Mouse (Mus musculus) neural tube, embryonic 13.5 days (tissue): ENCODE measurements around the gene Rmnd1. TPM values are rescaled to one million over a fixed set of nuclear protein-coding genes. Genes with fewer than 3 reads are reported as not detected.

ENCODE experiments used
- ATAC-seq: fragments of 200-750 bp; cut with Nextera tagmentation; 2 replicates; pipeline ENCODE4 v1.8.0; 2017; ENCODE audit warnings: low read depth, mild to moderate bottlenecking, moderate TSS enrichment, moderate library complexity
- H3K27ac ChIP-seq: fragments of 300-500 bp; sonication (generic); replicated peaks from 2 replicates; pipeline ENCODE4 v1.5.1; 2015; ENCODE audit warnings: moderate library complexity, mild to moderate bottlenecking, inconsistent platforms
- H3K27me3 ChIP-seq: fragments of 300-500 bp; sonication (generic); 2 replicates; pipeline ENCODE4 v1.6.1; 2015; ENCODE audit warnings: mild to moderate bottlenecking, inconsistent platforms
- H3K36me3 ChIP-seq: fragments of 300-500 bp; sonication (generic); 2 replicates; pipeline ENCODE4 v1.6.1; 2015; ENCODE audit warnings: mild to moderate bottlenecking, inconsistent platforms
- H3K4me1 ChIP-seq: fragments of 300-500 bp; sonication (generic); replicated peaks from 2 replicates; pipeline ENCODE4 v1.6.1; 2015; ENCODE audit warnings: inconsistent platforms
- H3K4me2 ChIP-seq: fragments of 300-500 bp; sonication (generic); 2 replicates; pipeline ENCODE4 v1.6.1; 2015; ENCODE audit warnings: inconsistent platforms, mild to moderate bottlenecking, moderate library complexity
- H3K4me3 ChIP-seq: fragments of 300-500 bp; sonication (generic); 2 replicates; pipeline ENCODE4 v1.5.1; 2015; ENCODE audit warnings: mild to moderate bottlenecking, inconsistent platforms
- H3K9ac ChIP-seq: fragments of 300-500 bp; sonication (generic); 2 replicates; pipeline ENCODE4 v1.6.1; 2015; ENCODE audit warnings: moderate library complexity, mild to moderate bottlenecking, inconsistent platforms
- H3K9me3 ChIP-seq: fragments of 300-500 bp; sonication (generic); 2 replicates; pipeline ENCODE4 v1.6.1; 2016; ENCODE audit warnings: inconsistent platforms
- whole genome bisulfite sequencing: fragments of 180-500 bp; shearing (Covaris S2); methylation state at CpG from one replicate; pipeline ENCODE4 v1.1.7; 2015; 5-methylcytosine and 5-hydroxymethylcytosine counted together
- polyA plus RNA-seq: library from polyadenylated mRNA; unstranded; fragments of >200 nt; fragmentation: Nextera tagmentation; extraction: Ambion mirVana; gene quantifications from 2 replicates; pipeline ENCODE4 v1.2.1, GENCODE M21; 2015

Gene Rmnd1
- polyA plus RNA-seq, 1 experiment from 2014 or later = 52.2 TPM

DNA sequence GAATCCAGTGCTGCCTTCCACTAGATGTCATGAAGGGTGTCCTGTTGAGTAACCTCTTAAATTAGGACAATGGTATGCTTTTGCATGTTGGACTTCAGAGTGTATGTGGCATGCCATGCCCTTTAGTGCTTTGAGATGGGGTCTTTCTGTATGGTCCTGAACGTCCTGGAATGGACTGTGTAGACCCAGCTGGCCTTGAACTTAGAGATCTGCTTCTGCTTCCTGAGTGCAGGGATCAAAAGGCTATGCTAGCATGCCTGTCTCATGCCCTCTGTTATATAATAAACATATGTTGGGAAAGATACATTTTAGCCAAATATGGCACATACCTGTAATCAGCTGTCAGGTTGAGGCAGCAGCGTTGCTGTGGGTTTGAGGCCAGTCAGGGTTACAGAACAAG is 41.6 kb downstream of the Rmnd1 start:
- no peak for ATAC-seq
- Histone ChIP-seq H3K27me3 (no peaks in the 10 kb centered on the region), H3K4me1 (peaks cover 50% of the 10 kb centered on the region), H3K4me3 (0 out of 2 replicates have a peak overlapping the region, but pooled peaks have one; percentile 5), H3K9ac (peak overlapping the region; percentile 34; the same call in 1 of the 2 replicates), H3K9me3 (no peaks in the 10 kb centered on the region), H3K4me2 (peak overlapping the region; percentile 78), H3K27ac (no peak overlapping the region), H3K36me3 (peaks cover 12% of the 10 kb centered on the region; the same call in 1 of the 2 replicates)
- WGBS = 79% methylated on average over 2 of the region's 2 CpGs

GRCm38 (mm10) chr10:4389461-4390112 is 42.6 kb downstream of the Rmnd1 start:
- Histone ChIP-seq H3K4me3 (peak overlapping the region; percentile 94), H3K9ac (peak overlapping the region; percentile 98), H3K9me3 (no peaks in the 10 kb centered on the region), H3K4me1 (peaks cover 51% of the 10 kb centered on the region), H3K36me3 (peaks cover 7% of the 10 kb centered on the region; the same call in 1 of the 2 replicates), H3K27ac (no peak overlapping the region), H3K27me3 (no peaks in the 10 kb centered on the region), H3K4me2 (peak overlapping the region; percentile 78)
- 59% methylated on average over 5 of the region's 5 CpGs for WGBS
- ATAC-seq = no peak

DNA sequence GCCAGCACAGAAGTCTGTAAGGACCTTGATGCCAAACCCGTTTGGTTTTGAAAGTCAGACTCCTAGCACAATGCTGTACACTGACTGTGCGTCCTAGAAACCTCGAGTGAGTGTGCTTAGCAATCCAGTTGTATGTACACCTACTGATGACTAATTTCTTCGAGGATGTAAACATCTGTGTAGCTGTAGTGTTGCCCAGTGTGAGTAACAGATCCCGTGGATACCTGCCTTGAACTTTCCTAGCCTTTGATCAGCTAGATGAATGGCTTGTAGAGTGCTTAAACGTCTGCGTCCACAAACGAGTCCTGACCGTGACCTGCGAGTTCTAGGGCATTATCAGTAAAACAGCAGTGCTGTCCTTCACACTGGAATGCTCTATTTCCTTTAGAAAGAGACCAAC is 43.2 kb downstream of the Rmnd1 start:
- H3K36me3 ChIP-seq = peaks cover 7% of the 10 kb centered on the region; the same call in 1 of the 2 replicates
- H3K4me2 ChIP-seq = peak overlapping the region; percentile 78
- peak overlapping the region; percentile 94 for H3K4me3 ChIP-seq
- no peak for ATAC-seq
- H3K4me1 ChIP-seq = peaks cover 52% of the 10 kb centered on the region
- 32% methylated on average over 10 of the region's 10 CpGs for WGBS
- peak overlapping the region; percentile 98 for H3K9ac ChIP-seq
- H3K27ac ChIP-seq = no peak overlapping the region
- no peaks in the 10 kb centered on the region for H3K9me3 ChIP-seq
- H3K27me3 ChIP-seq = no peaks in the 10 kb centered on the region

- peaks cover 4% of the 10 kb centered on the region; the same call in 1 of the 2 replicates for H3K36me3 ChIP-seq
- H3K4me2 ChIP-seq = peak overlapping the region; percentile 78
- no peaks in the 10 kb centered on the region for H3K9me3 ChIP-seq
- no peak for ATAC-seq
- peak overlapping the region; percentile 94 for H3K4me3 ChIP-seq
- peak overlapping the region; percentile 98 for H3K9ac ChIP-seq
- no peaks in the 10 kb centered on the region for H3K27me3 ChIP-seq
- H3K27ac ChIP-seq = peak overlapping the region; percentile 100
- peaks cover 55% of the 10 kb centered on the region for H3K4me1 ChIP-seq
- under 1% methylated on average over 19 of the region's 19 CpGs for WGBS
Observed at GRCm38 (mm10) chr10:4388384-4388745, 43.8 kb downstream of the Rmnd1 start.

DNA sequence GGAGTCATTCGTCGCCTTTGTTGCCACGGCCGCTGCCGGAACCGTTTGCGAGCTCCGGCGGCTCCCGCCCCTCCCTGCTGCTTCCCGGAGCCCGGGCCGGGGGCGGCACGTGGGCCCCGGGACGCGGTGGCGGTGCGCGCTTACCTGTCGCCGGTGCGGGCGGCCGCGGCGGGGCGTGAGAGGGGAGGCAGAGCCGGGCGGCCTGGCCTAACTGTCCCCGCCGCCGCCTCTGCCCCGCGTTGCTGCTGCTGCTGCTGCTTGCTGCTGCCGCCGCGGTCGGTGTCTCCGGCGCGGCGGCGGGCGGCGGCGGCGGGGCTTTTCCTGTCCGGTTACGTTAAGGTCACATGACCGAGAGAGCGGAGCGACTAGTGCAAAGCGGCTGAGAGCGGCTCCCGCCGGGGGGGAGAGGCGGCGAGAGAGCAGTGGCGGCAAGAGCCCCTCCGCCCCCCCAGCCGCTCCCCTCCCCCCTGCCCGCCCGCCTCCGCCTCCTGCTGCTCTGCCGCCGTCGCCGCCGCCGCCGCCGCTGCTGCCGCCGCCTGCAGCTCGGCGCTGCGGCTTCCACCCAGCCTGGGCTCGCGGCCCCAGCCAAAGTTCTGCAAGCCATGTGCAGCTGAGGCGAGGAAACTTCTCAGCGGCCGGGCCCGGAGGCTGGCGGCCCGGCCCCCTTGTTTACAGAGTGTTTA is 44.3 kb downstream of the Rmnd1 start, which contains the start of gene Zbtb2:
TSS of gene Zbtb2 (minus strand) at position 408 of the 683 bp plus-strand sequence.
- Histone ChIP-seq H3K9me3 (no peaks in the 10 kb centered on the region), H3K4me3 (peak within 1 kb of the TSS; percentile 94), H3K27ac (peak within 1 kb of the TSS; percentile 100), H3K9ac (peak within 1 kb of the TSS; percentile 98), H3K27me3 (no peaks in the 10 kb centered on the region), H3K4me1 (peaks cover 53% of the 10 kb centered on the region), H3K36me3 (peaks cover under 1% of the 10 kb centered on the region; the same call in 1 of the 2 replicates), H3K4me2 (peak within 1 kb of the TSS; percentile 78)
- WGBS = under 1% methylated on average over 41 of the region's 87 CpGs
- peak; percentile 2 for ATAC-seq

- H3K4me3 ChIP-seq = peak overlapping the region; percentile 94
- peak overlapping the region; percentile 78 for H3K4me2 ChIP-seq
- H3K27ac ChIP-seq = peak overlapping the region; percentile 100
- no peaks in the 10 kb centered on the region for H3K9me3 ChIP-seq
- H3K9ac ChIP-seq = peak overlapping the region; percentile 98
- H3K36me3 ChIP-seq = no peaks in the 10 kb centered on the region
- peaks cover 47% of the 10 kb centered on the region for H3K4me1 ChIP-seq
- WGBS = 0% methylated on average over 40 of the region's 133 CpGs
- ATAC-seq = peak; percentile 94
- no peaks in the 10 kb centered on the region for H3K27me3 ChIP-seq
Observed at GRCm38 (mm10) chr10:4386609-4387591, 45.3 kb downstream of the Rmnd1 start.

- ATAC-seq = no peak
Observed at GRCm38 (mm10) chr10:4384244-4384643, 47.9 kb downstream of the Rmnd1 start.

DNA sequence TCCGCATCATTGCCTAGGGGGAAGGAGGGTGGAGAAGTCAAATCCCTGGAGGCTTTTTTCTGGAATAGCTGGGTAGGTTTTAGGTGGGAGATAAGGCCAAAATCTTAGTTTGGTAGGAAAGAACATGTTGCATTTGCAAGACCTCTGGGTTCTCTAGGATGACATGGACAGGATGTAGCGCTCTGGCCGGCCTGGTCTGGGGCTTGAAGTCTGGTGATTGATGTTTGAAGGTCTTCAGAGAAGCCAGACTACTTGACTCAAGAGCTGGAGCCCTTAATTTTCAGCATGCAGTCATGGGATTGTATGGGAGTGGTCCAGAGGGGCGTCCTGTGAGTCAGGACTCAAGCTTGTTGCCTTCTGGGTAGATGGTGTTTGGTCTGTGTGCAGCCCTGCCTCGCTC is 51.4 kb downstream of the Rmnd1 start:
- Histone ChIP-seq H3K27ac (no peak overlapping the region), H3K4me1 (peaks cover 7% of the 10 kb centered on the region), H3K9me3 (no peaks in the 10 kb centered on the region), H3K4me3 (no peak overlapping the region), H3K36me3 (no peaks in the 10 kb centered on the region), H3K4me2 (no peak overlapping the region), H3K27me3 (no peaks in the 10 kb centered on the region), H3K9ac (no peak overlapping the region)
- no peak for ATAC-seq
- 90% methylated on average over 5 of the region's 5 CpGs for WGBS

More at GRCm38 (mm10) chr10:4384244-4384643, 47.9 kb downstream of the Rmnd1 start:
- 92% methylated on average over 7 of the region's 7 CpGs for WGBS
- no peaks in the 10 kb centered on the region for H3K9me3 ChIP-seq
- H3K36me3 ChIP-seq = no peaks in the 10 kb centered on the region
- peaks cover 20% of the 10 kb centered on the region for H3K4me1 ChIP-seq
- H3K27me3 ChIP-seq = no peaks in the 10 kb centered on the region
- H3K4me3 ChIP-seq = no peak overlapping the region
- H3K27ac ChIP-seq = no peak overlapping the region
- no peak overlapping the region for H3K9ac ChIP-seq
- no peak overlapping the region for H3K4me2 ChIP-seq

- no peak overlapping the region for H3K4me3 ChIP-seq
- H3K9ac ChIP-seq = no peak overlapping the region
- peaks cover 5% of the 10 kb centered on the region for H3K4me1 ChIP-seq
- ATAC-seq = no peak
- H3K36me3 ChIP-seq = peaks cover 11% of the 10 kb centered on the region
- no peak overlapping the region for H3K4me2 ChIP-seq
- 88% methylated on average over 7 of the region's 7 CpGs for WGBS
- H3K27me3 ChIP-seq = no peaks in the 10 kb centered on the region
- no peaks in the 10 kb centered on the region for H3K9me3 ChIP-seq
- H3K27ac ChIP-seq = no peak overlapping the region
Observed at GRCm38 (mm10) chr10:4376931-4377330, 55.3 kb downstream of the Rmnd1 start.

DNA sequence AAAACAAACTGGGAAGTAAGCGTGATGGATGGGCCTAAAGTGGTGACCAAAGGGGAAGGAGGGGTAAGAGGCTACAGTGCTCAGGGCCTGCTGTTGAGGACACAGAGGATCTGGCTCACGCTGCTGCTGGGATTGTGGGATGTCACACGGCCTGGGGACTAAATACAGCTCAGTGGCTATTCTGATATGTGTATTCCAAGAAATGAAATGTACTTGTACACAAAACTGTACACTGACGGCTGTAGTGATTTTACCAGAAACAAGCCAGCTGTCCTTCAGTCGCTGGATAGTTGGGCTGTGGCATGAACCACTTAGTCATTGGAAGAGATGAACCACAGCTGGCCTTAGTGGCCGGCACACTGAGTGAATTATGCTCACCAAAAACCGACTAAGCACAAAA is 55.7 kb downstream of the Rmnd1 start:
- Histone ChIP-seq H3K4me2 (no peak overlapping the region), H3K27ac (no peak overlapping the region), H3K27me3 (no peaks in the 10 kb centered on the region), H3K4me1 (peaks cover 5% of the 10 kb centered on the region), H3K4me3 (no peak overlapping the region), H3K9ac (no peak overlapping the region), H3K9me3 (no peaks in the 10 kb centered on the region), H3K36me3 (peaks cover 11% of the 10 kb centered on the region)
- ATAC-seq = no peak
- WGBS = 76% methylated on average over 7 of the region's 7 CpGs

- 24% methylated on average over 7 of the region's 7 CpGs for WGBS
- Histone ChIP-seq H3K4me1 (peaks cover 5% of the 10 kb centered on the region), H3K4me2 (no peak overlapping the region), H3K4me3 (no peak overlapping the region), H3K27ac (no peak overlapping the region), H3K36me3 (peaks cover 11% of the 10 kb centered on the region), H3K9me3 (no peaks in the 10 kb centered on the region), H3K27me3 (no peaks in the 10 kb centered on the region), H3K9ac (no peak overlapping the region)
- ATAC-seq = no peak
Observed at GRCm38 (mm10) chr10:4375267-4375666, 56.9 kb downstream of the Rmnd1 start.
